Mouse (Mus musculus) heart, postnatal 14 days (tissue): ENCODE measurements around the gene Fdxr. TPM values are rescaled to one million over a fixed set of nuclear protein-coding genes. Genes with fewer than 3 reads are reported as not detected.
A peak's percentile ranks its signal among the peaks of the same experiment; 100 is the strongest.

Experiments used
- DNase-seq, 2 experiments: peaks; one replicate each; pipeline ENCODE4 v3.0.0; 2021 to 2022
- intact Hi-C: fragments of 180-260 bp; cut with DNase I; formaldehyde crosslinking; loops from one replicate; pipeline ENCODE4 v1.15.1; 2025
- long read RNA-seq, 2 experiments: library from polyadenylated mRNA; stranded (forward); transcript quantifications; one replicate each; pipeline ENCODE4 v2.0.0; 2021
- total RNA-seq, 2 experiments: library from RNA; stranded (reverse); gene quantifications; 2 replicates each; pipeline ENCODE4 v1.2.3; 2021

Fdxr gene
- total RNA-seq: 1 to 10 TPM; 7.0 to 7.5 TPM
- long read RNA-seq, experiment 1, transcript Fdxr-201 (12 exons, 1,948 nt): major isoform, 13 of 16 reads
- long read RNA-seq, experiment 1, partial matches to known transcripts: 0 of 16 reads
- long read RNA-seq, experiment 1, other reads (novel, unspliced or antisense): 3 of 16 reads
- long read RNA-seq, experiment 2, transcript Fdxr-201 (12 exons, 1,948 nt): major isoform, 9 of 13 reads
- long read RNA-seq, experiment 2, partial matches to known transcripts: 1 of 13 reads
- long read RNA-seq, experiment 2, other reads (novel, unspliced or antisense): 1 of 13 reads

- intact Hi-C loops: no loop called here
- DNase-seq: peak; percentile 96 to 98
These were observed at the start of gene Fdxr for GRCm38 (mm10) chr11:115276780-115277603. Gene Fdxr (minus strand): TSS chr11:115277050.

- intact Hi-C loops: no loop called here
- DNase-seq: no peak
These were observed 46.5 kb upstream of the Fdxr start for GRCm38 (mm10) chr11:115323354-115323753.

GRCm38 (mm10) chr11:115321906-115322693 lies 45.2 kb upstream of the Fdxr start, which contains the start of gene Ush1g:
Gene Ush1g (minus strand): TSS chr11:115322041.
- peak; percentile 67 to 76 for DNase-seq
- intact Hi-C loops: loop anchor here (1.0 kb wide), 1 partner anchor 32 kb away; no protein-coding TSS in a partner anchor

- DNase-seq: no peak
- intact Hi-C loops: no loop called here
These were observed 43.0 kb upstream of the Fdxr start for GRCm38 (mm10) chr11:115319704-115320383.

GRCm38 (mm10) chr11:115318245-115319027 lies 41.6 kb upstream of the Fdxr start:
- intact Hi-C loops: no loop called here

GRCm38 (mm10) chr11:115317204-115317603 lies 40.4 kb upstream of the Fdxr start:
- no peak for DNase-seq
- intact Hi-C loops: no loop called here

More at GRCm38 (mm10) chr11:115318245-115319027, 41.6 kb upstream of the Fdxr start:
- DNase-seq: no peak

- no peak for DNase-seq
- intact Hi-C loops: no loop called here
These were observed 37.4 kb upstream of the Fdxr start for GRCm38 (mm10) chr11:115314249-115314648.

- no peak for DNase-seq
- intact Hi-C loops: no loop called here
These were observed 31.9 kb upstream of the Fdxr start for GRCm38 (mm10) chr11:115308781-115309180.

GRCm38 (mm10) chr11:115306863-115307262 lies 30.0 kb upstream of the Fdxr start, which contains the start of gene Otop2:
Gene Otop2 (plus strand): TSS chr11:115307163.
- DNase-seq: no peak
- intact Hi-C loops: no loop called here

GRCm38 (mm10) chr11:115303167-115303566 lies 26.3 kb upstream of the Fdxr start:
- intact Hi-C loops: no loop called here
- DNase-seq: no peak

- intact Hi-C loops: no loop called here
These were observed 24.5 kb upstream of the Fdxr start for GRCm38 (mm10) chr11:115301351-115301750.

GRCm38 (mm10) chr11:115300745-115301144 lies 23.9 kb upstream of the Fdxr start:
- DNase-seq: no peak
- intact Hi-C loops: no loop called here

More at GRCm38 (mm10) chr11:115301351-115301750, 24.5 kb upstream of the Fdxr start:
- no peak for DNase-seq

GRCm38 (mm10) chr11:115298160-115298559 lies 21.3 kb upstream of the Fdxr start:
- no peak for DNase-seq
- intact Hi-C loops: no loop called here

GRCm38 (mm10) chr11:115297214-115297826 lies 20.5 kb upstream of the Fdxr start, which contains the start of gene Fads6:
Gene Fads6 (minus strand): TSS chr11:115297663.
- DNase-seq: peak; percentile 39 to 56
- intact Hi-C loops: no loop called here

- intact Hi-C loops: no loop called here
- DNase-seq: no peak
These were observed 19.8 kb upstream of the Fdxr start for GRCm38 (mm10) chr11:115296471-115297210.

GRCm38 (mm10) chr11:115295939-115296338 lies 19.1 kb upstream of the Fdxr start:
- no peak for DNase-seq
- intact Hi-C loops: no loop called here

GRCm38 (mm10) chr11:115292631-115293375 lies 16.0 kb upstream of the Fdxr start:
- intact Hi-C loops: no loop called here
- no peak for DNase-seq
